Mouse (Mus musculus) heart, postnatal 25 days (tissue): ENCODE measurements around the gene Ugt1a2. TPM values are rescaled to one million over a fixed set of nuclear protein-coding genes. Genes with fewer than 3 reads are reported as not detected.

Experiments used
- DNase-seq: peaks from one replicate; pipeline ENCODE4 v3.0.0; 2022; ENCODE audit warnings: low spot score
- intact Hi-C: fragments of 180-260 bp; cut with DNase I; formaldehyde crosslinking; loops from one replicate; pipeline ENCODE4 v1.15.1; 2025
- total RNA-seq, 2 experiments: library from RNA; stranded (reverse); gene quantifications; 2 replicates each; pipeline ENCODE4 v1.2.3; 2021

Ugt1a2 gene
- total RNA-seq, 2 experiments from 2014 or later, result not detected

DNA sequence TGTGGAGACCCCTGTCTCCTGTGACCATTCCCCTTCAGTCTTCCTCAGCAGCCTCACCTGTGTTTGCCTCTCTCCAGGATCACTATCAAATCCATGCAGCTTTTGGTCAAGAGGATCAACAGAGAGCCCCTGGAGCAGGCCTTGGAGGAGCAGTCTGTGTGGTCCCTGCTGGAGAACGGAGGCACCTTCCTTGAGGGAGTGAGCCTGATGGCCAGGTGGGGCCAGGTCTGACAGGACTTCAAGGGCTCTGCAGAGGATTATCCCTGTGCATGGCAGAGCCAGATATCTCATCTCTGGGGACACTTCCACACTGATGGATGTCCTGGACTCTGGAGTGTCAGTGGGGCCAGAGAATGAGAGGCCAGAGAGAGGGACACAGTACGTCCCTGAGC, 55.1 kb downstream of the Ugt1a2 start:
- DNase-seq, result no peak
- intact Hi-C loops, result no loop called here

DNA sequence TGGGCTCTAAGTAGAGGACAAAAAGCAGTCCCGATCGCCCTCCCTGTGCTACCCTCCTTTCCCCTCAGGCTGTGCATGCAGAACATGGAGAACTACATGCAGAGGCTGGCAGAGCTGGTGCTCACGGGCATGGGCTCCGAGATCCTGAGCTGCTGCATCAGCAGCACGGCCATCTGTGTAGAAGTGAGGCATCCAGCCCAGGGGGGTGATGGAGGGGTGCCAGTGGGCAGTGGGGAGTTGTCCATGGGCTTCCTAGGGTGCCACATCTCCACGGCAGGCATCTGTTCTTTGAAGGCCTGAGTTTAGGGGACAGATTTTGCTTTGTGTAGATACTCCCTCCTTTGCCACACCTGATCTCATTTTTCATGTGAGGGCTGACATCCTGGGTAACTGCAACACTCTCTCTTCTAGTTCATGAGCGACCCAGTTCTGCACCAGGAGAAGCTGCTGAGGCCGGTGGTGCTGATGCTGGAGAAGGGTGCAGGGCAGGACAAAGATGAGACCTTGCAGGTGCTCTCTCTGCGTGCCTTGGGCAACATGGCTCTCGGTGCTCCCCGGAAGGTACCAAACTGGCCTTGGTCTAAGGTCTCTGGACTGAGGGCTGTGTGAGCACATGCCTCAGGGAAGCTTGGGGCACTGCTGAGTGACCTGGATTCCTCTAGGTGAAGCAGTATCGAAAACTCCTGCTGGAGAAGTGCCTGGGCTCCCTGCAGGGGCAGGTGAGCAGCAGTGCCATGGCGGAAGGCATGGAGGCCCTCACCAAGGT, 55.8 kb downstream of the Ugt1a2 start:
- DNase-seq, result no peak

DNA sequence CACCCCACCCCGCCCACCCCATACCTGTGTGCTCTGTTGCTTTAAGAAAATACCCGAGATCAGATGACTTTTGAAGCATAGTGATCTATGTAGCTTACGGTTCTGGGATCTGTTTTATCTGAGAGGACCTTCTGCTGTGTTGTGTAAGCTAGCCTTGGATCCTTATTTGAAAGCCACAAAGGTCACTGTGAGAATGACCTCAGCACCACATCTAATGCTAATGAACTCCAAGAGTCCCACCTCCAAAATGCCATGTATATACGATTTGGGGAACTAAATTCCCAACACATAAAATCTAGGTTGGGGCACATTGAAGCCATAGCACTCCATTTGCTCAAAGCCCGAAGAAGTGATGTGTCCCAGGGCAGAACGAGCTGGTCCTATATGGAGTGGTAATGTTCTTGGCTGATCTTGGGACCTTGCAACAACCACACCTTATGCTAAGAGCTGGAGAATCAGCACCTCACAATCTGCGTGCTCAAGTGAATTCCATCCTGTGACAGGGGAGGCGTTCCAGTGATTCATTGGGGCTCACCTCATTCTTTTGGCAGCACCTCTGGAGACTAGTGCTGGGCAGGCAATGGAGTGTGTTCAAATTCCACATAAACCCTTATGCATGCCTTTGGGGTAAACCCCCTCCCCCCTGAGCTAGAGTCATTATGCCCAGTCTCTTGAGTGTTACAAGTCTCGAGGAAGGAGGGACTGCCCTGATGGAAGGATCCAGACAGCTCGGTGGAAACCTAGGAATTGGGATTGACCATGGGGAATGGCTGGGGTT, 56.7 kb downstream of the Ugt1a2 start:
- DNase-seq, result no peak

More for the DNA sequence above, 55.8 kb downstream of the Ugt1a2 start:
- intact Hi-C loops, result no loop called here

GRCm38 (mm10) chr1:88257681-88258080, 57.3 kb downstream of the Ugt1a2 start:
- DNase-seq, result no peak
- intact Hi-C loops, result no loop called here

More for the DNA sequence above, 56.7 kb downstream of the Ugt1a2 start:
- intact Hi-C loops, result no loop called here

DNA sequence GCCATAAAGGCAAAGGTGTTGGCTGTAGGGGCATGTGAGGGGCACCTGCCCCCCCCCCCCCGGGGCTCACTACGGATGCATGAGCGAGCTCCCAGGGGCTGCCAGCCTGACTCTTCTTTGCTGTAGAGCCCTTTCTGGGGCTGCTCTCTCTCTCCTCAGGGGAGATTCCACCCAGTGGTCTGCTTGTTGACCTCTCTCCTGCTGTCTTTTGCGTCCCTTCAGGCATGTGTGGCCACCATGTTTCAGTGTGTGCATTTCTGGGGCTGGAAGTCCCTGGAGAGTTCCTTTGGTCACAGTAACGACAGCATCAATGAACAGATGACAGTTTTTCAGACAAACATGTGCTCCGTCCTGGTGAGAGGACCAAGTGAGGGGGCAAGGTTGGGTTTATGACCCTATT, 58.0 kb downstream of the Ugt1a2 start:
- intact Hi-C loops, result no loop called here
- no peak for DNase-seq

DNA sequence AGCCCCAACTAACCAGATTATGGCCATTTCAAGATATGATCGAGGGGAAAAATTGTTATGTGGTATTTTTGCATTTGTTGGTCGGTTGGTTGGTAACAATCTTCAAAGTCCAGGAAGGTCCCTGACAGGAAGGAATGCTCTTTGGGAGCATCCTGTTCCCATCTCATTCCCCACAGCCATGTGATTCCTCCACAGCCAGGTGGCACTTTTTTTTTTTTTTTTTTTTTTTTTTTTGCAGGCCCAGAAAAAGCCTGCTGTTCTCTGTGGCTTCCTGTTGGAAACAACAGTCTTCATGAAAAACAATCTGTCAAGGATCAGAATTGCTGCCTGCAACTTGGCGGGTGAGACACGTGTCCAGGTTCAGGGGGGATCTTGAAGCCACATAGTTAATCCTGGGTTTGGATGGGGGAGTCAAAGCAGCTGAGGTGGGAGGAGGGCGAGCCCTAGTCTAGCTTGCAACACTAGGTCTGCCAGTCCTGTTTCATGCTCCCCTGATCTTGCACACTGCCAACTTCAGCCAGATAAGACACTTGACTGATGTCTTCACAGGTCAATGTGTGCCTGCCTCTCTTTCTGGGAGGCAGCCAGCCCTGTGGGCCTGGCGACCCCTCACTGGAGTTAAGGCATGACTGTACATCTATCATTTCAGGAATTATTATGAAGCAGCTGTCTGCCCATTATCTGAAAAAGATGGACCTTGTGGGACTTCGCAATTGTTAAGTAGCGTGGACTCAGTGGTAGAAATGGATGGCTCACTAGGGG, 58.7 kb downstream of the Ugt1a2 start:
- no peak for DNase-seq
- intact Hi-C loops, result no loop called here

DNA sequence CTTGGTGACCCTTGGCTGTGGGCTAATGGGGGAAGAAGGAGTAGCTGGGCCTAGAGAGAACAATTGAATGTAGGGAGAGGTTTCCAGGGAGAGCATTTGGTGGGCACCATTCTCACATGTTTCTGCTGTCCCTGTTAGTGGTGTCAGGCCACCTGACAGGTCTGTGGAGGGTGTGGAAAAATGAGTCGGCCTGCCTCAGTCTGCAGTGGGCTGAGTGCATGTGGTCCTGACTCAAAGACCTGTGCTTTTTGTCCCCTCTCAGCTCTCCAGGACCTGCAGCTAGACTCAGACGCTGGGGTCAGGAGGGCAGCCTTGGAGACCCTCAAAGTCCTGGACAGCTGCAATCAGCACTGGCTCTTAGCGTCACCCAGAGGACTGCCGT, 59.2 kb downstream of the Ugt1a2 start:
- intact Hi-C loops, result no loop called here
- no peak for DNase-seq

DNA sequence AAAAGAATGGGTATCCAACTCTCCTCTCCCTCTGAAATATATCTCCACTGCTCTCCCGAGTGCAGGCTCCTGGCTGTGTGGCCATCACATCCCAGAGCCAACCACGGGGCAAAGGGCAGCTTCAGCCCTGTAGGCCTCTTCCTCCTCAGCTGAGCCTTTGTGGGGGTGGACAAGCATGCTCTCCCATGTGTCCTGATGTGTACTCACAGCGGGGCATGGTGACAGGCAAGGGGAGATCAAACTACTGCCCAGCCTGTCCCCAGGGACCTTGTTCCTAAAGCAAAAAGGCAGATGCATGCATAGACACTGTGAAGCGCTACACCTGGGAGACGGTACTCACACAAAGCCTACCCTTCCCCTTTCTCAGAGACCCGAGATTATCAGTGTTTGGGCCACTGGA, 59.7 kb downstream of the Ugt1a2 start:
- intact Hi-C loops, result no loop called here
- no peak for DNase-seq

- intact Hi-C loops, result no loop called here
- DNase-seq, result no peak
These were observed 60.4 kb downstream of the Ugt1a2 start for GRCm38 (mm10) chr1:88260604-88261377.

- no peak for DNase-seq
- intact Hi-C loops, result no loop called here
These were observed 61.3 kb downstream of the Ugt1a2 start for GRCm38 (mm10) chr1:88261706-88262105.

GRCm38 (mm10) chr1:88262255-88262654, 61.9 kb downstream of the Ugt1a2 start:
- DNase-seq, result no peak
- intact Hi-C loops, result no loop called here

- intact Hi-C loops, result no loop called here
- DNase-seq, result no peak
These were observed 62.6 kb downstream of the Ugt1a2 start for GRCm38 (mm10) chr1:88262961-88263360.

DNA sequence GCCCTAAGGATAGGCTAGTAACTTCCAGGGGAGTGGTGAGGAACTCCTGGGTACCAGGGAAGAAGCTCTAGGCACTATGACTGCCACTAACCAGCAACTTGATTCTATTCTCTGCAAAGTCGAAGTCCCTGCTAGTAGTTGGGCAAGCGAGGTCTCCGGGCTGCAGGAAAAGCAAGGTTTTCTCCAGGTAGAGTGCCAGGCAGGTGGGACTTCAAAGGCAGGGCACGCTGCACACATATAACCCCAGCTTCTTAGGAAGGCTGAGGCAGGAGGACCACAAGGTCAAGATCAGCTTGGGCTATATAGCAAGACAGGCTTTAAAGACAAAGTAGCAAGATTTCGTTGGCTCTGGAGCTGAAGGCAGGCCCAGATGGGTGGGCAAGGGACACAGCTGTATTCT, 63.4 kb downstream of the Ugt1a2 start:
- no peak for DNase-seq
- intact Hi-C loops, result no loop called here

DNA sequence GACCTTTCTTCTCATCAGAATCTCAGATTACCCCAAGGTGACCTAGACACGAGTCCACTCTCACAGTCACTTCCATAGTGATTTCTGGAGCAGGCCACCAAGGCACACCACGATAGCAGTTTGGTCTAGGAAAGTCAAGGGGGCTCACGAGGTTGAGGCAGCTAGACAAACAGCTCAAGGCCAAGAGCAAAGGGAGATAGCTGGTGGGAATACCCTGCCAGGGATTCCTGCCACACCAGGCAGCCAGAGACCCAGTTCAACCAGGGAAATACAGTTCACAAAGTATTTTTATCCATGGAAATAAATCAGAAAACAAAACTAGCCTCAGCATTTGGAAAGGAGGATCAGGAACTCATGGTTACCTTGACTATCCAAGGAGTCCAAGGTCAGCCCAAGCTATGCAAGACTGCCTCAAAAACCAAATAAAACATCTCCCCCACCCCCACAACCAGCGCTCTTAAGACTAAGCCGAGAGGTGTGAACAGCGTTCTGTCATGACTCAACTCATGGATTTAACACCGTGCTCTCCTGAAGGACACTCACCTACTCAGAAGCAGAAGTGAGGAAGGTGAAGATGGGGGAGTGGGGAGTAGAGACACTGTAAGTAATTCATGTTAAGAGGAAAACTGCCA, 64.0 kb downstream of the Ugt1a2 start:
- intact Hi-C loops, result no loop called here
- DNase-seq, result no peak

GRCm38 (mm10) chr1:88264869-88265240, 64.5 kb downstream of the Ugt1a2 start:
- no peak for DNase-seq
- intact Hi-C loops, result no loop called here

DNA sequence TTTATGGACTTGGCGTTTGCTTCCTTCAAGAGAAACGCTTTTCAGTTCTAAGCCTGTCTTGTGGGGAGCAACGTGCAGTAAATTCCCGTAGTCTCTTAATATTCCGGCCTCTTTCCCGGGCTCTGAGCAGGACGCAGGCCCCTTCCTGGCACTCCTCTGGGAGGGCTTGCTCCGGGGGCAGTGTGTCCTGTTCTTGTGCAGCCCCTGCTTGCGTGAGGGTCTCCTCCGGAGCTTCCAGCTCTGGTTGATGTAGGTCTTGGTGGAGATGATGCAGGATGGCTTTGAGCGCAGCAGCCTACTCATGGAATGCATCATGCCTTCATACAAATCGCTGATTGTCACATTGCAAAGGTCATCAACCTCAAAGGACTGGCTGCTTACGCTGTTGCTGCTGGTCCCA, 65.7 kb downstream of the Ugt1a2 start:
- intact Hi-C loops, result no loop called here
- no peak for DNase-seq

- DNase-seq, result no peak
- intact Hi-C loops, result no loop called here
These were observed 67.1 kb downstream of the Ugt1a2 start for GRCm38 (mm10) chr1:88267489-88267888.

GRCm38 (mm10) chr1:88268070-88268469, 67.7 kb downstream of the Ugt1a2 start:
- intact Hi-C loops, result no loop called here
- DNase-seq, result no peak
